ENCODE assay signal across 30 mouse cellular contexts in the genomic region with DNA sequence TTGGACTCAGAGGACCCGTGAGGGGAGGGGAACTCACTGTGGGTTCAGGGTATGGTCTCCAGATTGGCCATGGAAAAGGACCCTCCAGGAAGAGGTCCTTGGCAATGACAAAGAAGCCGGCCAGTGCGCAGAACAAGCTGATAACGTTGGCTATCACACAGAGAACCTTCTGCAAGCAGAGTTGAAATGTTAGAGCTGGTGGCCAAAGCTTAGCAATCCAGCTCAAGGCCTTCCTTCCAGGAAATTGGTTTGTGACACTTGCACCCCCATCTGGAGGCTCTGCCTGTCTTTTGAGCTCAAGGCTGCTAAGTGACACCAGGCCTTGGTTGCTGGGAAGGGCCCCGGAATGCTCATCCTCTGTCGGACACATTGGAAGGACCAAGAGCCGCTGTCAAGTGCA. TPM values are rescaled to one million over a fixed set of nuclear protein-coding genes. Genes with fewer than 3 reads are reported as not detected.
"Had no signal": no experiment of that assay in that cellular context is flagged by ENCODE, and none has a peak within 500 bp of the region (broad histone marks: within the 10 kb centered on the region; RNA-seq: fewer than 3 reads in every experiment).

No protein-coding gene starts in this region.

- H3K27ac ChIP-seq: limb, embryonic 10.5 days; limb, embryonic 13.5 days; liver, embryonic 12.5 days; liver, embryonic 15.5 days; lung, embryonic 15.5 days; midbrain, embryonic 10.5 days; midbrain, embryonic 13.5 days; neural tube, embryonic 13.5 days had no signal

- H3K9me3 ChIP-seq: limb, embryonic 10.5 days; liver, embryonic 12.5 days; liver, embryonic 15.5 days; lung, embryonic 15.5 days; midbrain, embryonic 10.5 days; midbrain, embryonic 13.5 days; neural tube, embryonic 13.5 days had no signal

- H3K4me3 ChIP-seq: limb, embryonic 10.5 days; limb, embryonic 13.5 days; liver, embryonic 12.5 days; liver, embryonic 15.5 days; lung, embryonic 15.5 days; megakaryocyte, embryonic 14.5 days; midbrain, embryonic 10.5 days; midbrain, embryonic 13.5 days; myocyte; neural tube, embryonic 13.5 days had no signal

- H3K4me2 ChIP-seq: limb, embryonic 13.5 days; liver, embryonic 12.5 days; liver, embryonic 15.5 days; lung, embryonic 15.5 days; midbrain, embryonic 13.5 days; neural tube, embryonic 13.5 days had no signal

- H3K36me3 ChIP-seq: limb, embryonic 10.5 days; limb, embryonic 13.5 days; liver, embryonic 12.5 days; liver, embryonic 15.5 days; lung, embryonic 15.5 days; midbrain, embryonic 10.5 days; midbrain, embryonic 13.5 days; neural tube, embryonic 13.5 days had no signal

- H3K4me1 ChIP-seq: limb, embryonic 10.5 days; limb, embryonic 13.5 days; liver, embryonic 12.5 days; liver, embryonic 15.5 days; lung, embryonic 15.5 days; midbrain, embryonic 10.5 days; midbrain, embryonic 13.5 days; neural tube, embryonic 13.5 days had no signal

- DNase-seq: kidney, adult 9 months; kidney, postnatal 14 days; kidney, postnatal 4 days; liver; lung, adult 18-20 months; lung, postnatal 10 days; lung, postnatal 36 days; thymus, adult 18-20 months; thymus, postnatal 36 days had no signal

- H3K27me3 ChIP-seq: lung, embryonic 15.5 days; neural tube, embryonic 13.5 days had no signal

- H3K9ac ChIP-seq: limb, embryonic 13.5 days; liver, embryonic 12.5 days; liver, embryonic 15.5 days; lung, embryonic 15.5 days; midbrain, embryonic 13.5 days; neural tube, embryonic 13.5 days had no signal

- ATAC-seq: liver, embryonic 12.5 days; midbrain, embryonic 13.5 days; midbrain, embryonic 16.5 days had no signal

RNA-seq across cellular contexts. Expression of a gene that starts 8.7 kb away (rescaled TPM):
- total RNA-seq: layer of hippocampus, adult 18-20 months; layer of hippocampus, postnatal 25 days; left cerebral cortex, adult 18-20 months; left cerebral cortex, postnatal 25 days; monocyte, adult 5-6 weeks; neutrophil, adult 5-6 weeks had no signal
- polyA plus RNA-seq: kidney, embryonic 16.5 days; limb, embryonic 10.5 days; limb, embryonic 13.5 days; liver, embryonic 12.5 days; liver, embryonic 15.5 days; lung, embryonic 15.5 days; midbrain, embryonic 10.5 days; midbrain, embryonic 13.5 days; midbrain, embryonic 16.5 days; neural tube, embryonic 13.5 days; spleen, adult 2 months had no signal

RNA-seq across cellular contexts. Expression of a gene that starts 27.3 kb away (rescaled TPM):
- total RNA-seq: layer of hippocampus, adult 18-20 months; layer of hippocampus, postnatal 25 days; left cerebral cortex, adult 18-20 months; left cerebral cortex, postnatal 25 days; neutrophil, adult 5-6 weeks had no signal
- polyA plus RNA-seq: kidney, embryonic 16.5 days; limb, embryonic 10.5 days; limb, embryonic 13.5 days; liver, embryonic 12.5 days; liver, embryonic 15.5 days; midbrain, embryonic 10.5 days; midbrain, embryonic 13.5 days; midbrain, embryonic 16.5 days; myocyte; neural tube, embryonic 13.5 days; stomach, embryonic 16.5 days; urinary bladder, adult 2 months had no signal

RNA-seq across cellular contexts. Expression of a gene that starts 28.8 kb away (rescaled TPM):
- polyA plus RNA-seq: liver, embryonic 15.5 days; neural tube, embryonic 13.5 days; stomach, embryonic 16.5 days had no signal

RNA-seq across cellular contexts. Expression of a gene that starts 45.3 kb away (rescaled TPM):
- total RNA-seq: layer of hippocampus, adult 18-20 months; layer of hippocampus, postnatal 25 days; left cerebral cortex, adult 18-20 months; left cerebral cortex, postnatal 25 days; monocyte, adult 5-6 weeks; neutrophil, adult 5-6 weeks had no signal
- polyA plus RNA-seq: kidney, embryonic 16.5 days; limb, embryonic 10.5 days; limb, embryonic 13.5 days; liver, embryonic 12.5 days; liver, embryonic 15.5 days; lung, embryonic 15.5 days; midbrain, embryonic 10.5 days; midbrain, embryonic 13.5 days; neural tube, embryonic 13.5 days; stomach, embryonic 16.5 days had no signal
